Comparison of ENCODE assay signal across 9 mouse cellular contexts in genomic region chr2:129595661-129596209, GRCm38 (mm10). TPM values are rescaled to one million over a fixed set of nuclear protein-coding genes. Genes with fewer than 3 reads are reported as not detected.
DNase-seq lines count a peak whose midpoint lies in the region; ATAC-seq and TF ChIP-seq lines count a peak whose summit lies in the region.
"Had no signal": no experiment of that assay in that cellular context is flagged by ENCODE, and none has a peak within 500 bp of the region (broad histone marks: within the 10 kb centered on the region; RNA-seq: fewer than 3 reads in every experiment).

No protein-coding gene starts in this region.

- peaks cover 18% of the 10 kb centered on the region for H3K4me1 ChIP-seq in intestine, embryonic 16.5 days (ENCODE audit: control insufficient read depth, insufficient read depth, low read length)
- peaks cover 26% of the 10 kb centered on the region for H3K4me1 ChIP-seq in midbrain, postnatal 0 days (ENCODE audit: insufficient read depth, low read length)

- H3K4me2 ChIP-seq in intestine, embryonic 16.5 days (ENCODE audit: low read depth, low read length), result no peak overlapping the region
- H3K4me2 ChIP-seq in midbrain, postnatal 0 days (ENCODE audit: low read depth, low read length, poor library complexity, severe bottlenecking), result peak overlapping the region; percentile 87

- H3K4me3 ChIP-seq in layer of hippocampus, adult 2 months, result peak overlapping the region; percentile 91
- H3K4me3 ChIP-seq in intestine, embryonic 16.5 days (ENCODE audit: low read length), result no peak overlapping the region
- H3K4me3 ChIP-seq in midbrain, postnatal 0 days (ENCODE audit: low read depth, low read length), result peak overlapping the region; percentile 84; the same call in 1 of the 2 replicates

- WGBS in intestine, embryonic 16.5 days, result 59% methylated on average over 7 of the region's 7 CpGs
- 61% methylated on average over 7 of the region's 7 CpGs for WGBS in midbrain, postnatal 0 days

- H3K9ac ChIP-seq in intestine, embryonic 16.5 days (ENCODE audit: low read depth, low read length), result 0 out of 2 replicates have a peak overlapping the region, but pooled peaks have one; percentile 15
- H3K9ac ChIP-seq in midbrain, postnatal 0 days (replicated peaks; ENCODE audit: low read length, poor library complexity, severe bottlenecking), result no peak overlapping the region

- peak overlapping the region; percentile 99 for H3K27ac ChIP-seq in layer of hippocampus, adult 2 months
- H3K27ac ChIP-seq in intestine, embryonic 16.5 days (ENCODE audit: low read length), result 0 out of 2 replicates have a peak overlapping the region, but pooled peaks have one; percentile 2
- no peak overlapping the region for H3K27ac ChIP-seq in midbrain, postnatal 0 days (ENCODE audit: low read depth, low read length)

- no peak for ATAC-seq in intestine, embryonic 16.5 days
- ATAC-seq in midbrain, postnatal 0 days (ENCODE audit: low FRiP score), result no peak
- no peak for ATAC-seq in frontal cortex, adult (ENCODE audit: low TSS enrichment)

- H3K27me3 ChIP-seq in intestine, embryonic 16.5 days (replicated peaks; ENCODE audit: control insufficient read depth, insufficient read depth, low read length), result no peaks in the 10 kb centered on the region
- no peaks in the 10 kb centered on the region for H3K27me3 ChIP-seq in midbrain, postnatal 0 days (ENCODE audit: insufficient read depth, low read length)

- no peaks in the 10 kb centered on the region for H3K36me3 ChIP-seq in intestine, embryonic 16.5 days (ENCODE audit: control insufficient read depth, insufficient read depth, low read length)
- no peaks in the 10 kb centered on the region for H3K36me3 ChIP-seq in midbrain, postnatal 0 days (ENCODE audit: insufficient read depth, low read length)

- no peak for TF ChIP-seq CTCF in layer of hippocampus, adult 2 months (conservative IDR thresholded peaks at IDR 0.05)
- no peak for TF ChIP-seq CTCF in midbrain, postnatal 0 days (IDR thresholded peaks at IDR 0.05)

- peak; percentile 42 to 49 for DNase-seq in cerebellum, adult 18-20 months
- no peak for DNase-seq in cerebellum, postnatal 14 days
- DNase-seq in layer of hippocampus, adult 2 months (ENCODE audit: low spot score in 2 of 2), result no peak
- DNase-seq in layer of hippocampus, postnatal 25 days (ENCODE audit: extremely low spot score in 1 of 2, low spot score in 1 of 2), result no peak
- DNase-seq in midbrain, postnatal 0 days (ENCODE audit: low spot score), result no peak
- no peak for DNase-seq in right cerebral cortex, postnatal 10 days (ENCODE audit: low spot score in 2 of 2)
- DNase-seq: cerebellum, adult 11 months had no signal

- H3K9me3 ChIP-seq in intestine, embryonic 16.5 days (ENCODE audit: control insufficient read depth, low read length), result no peaks in the 10 kb centered on the region
- no peaks in the 10 kb centered on the region for H3K9me3 ChIP-seq in midbrain, postnatal 0 days (ENCODE audit: low read length)

RNA-seq across cellular contexts. Expression of gene Sirpa, which starts 3.1 kb away (rescaled TPM):
- total RNA-seq in layer of hippocampus, adult 2 months (2021), result 100 to 1,000 TPM; 279 to 289 TPM
- total RNA-seq in layer of hippocampus, postnatal 25 days (2021), result 100 to 1,000 TPM; 284 to 286 TPM
- polyA plus RNA-seq in intestine, embryonic 16.5 days (2015; fragmentation: Nextera tagmentation; extraction: Ambion mirVana), result 17.0 and 17.6 TPM in 2 replicates
- total RNA-seq in midbrain, postnatal 0 days (2014; rRNA removed), result 109 and 126 TPM in 2 replicates
- polyA plus RNA-seq in midbrain, postnatal 0 days (2015; fragmentation: Nextera tagmentation; extraction: Ambion mirVana), result 52.2 and 55.7 TPM in 2 replicates

RNA-seq across cellular contexts. Expression of gene F830045P16Rik, which starts 59.3 kb away (rescaled TPM):
- total RNA-seq in layer of hippocampus, adult 2 months (2021), result under 1 TPM; 0.38 to 0.54 TPM
- under 1 TPM in 1 of 2 experiments, not detected in 1; 0.44 TPM for total RNA-seq in layer of hippocampus, postnatal 25 days (2021)
- polyA plus RNA-seq in intestine, embryonic 16.5 days (2015; fragmentation: Nextera tagmentation; extraction: Ambion mirVana), result not detected in 2 replicates
- 0.16 TPM in 1 of 2 replicates, not detected in the other for total RNA-seq in midbrain, postnatal 0 days (2014; rRNA removed)
- not detected in 2 replicates for polyA plus RNA-seq in midbrain, postnatal 0 days (2015; fragmentation: Nextera tagmentation; extraction: Ambion mirVana)

Comparison
In these comparisons a context has a peak if more than half of its experiments do, and no peak if none do; other contexts are left out.
1. DNase-seq: peak in cerebellum, adult 18-20 months (2 of 2); none in cerebellum, postnatal 14 days (0 of 2), layer of hippocampus, adult 2 months (0 of 2), layer of hippocampus, postnatal 25 days (0 of 2), midbrain, postnatal 0 days (single experiment) and right cerebral cortex, postnatal 10 days (0 of 2).